Mouse (Mus musculus) bone marrow macrophage, adult 2 months (primary cell): ENCODE data around the gene Sema4d. TPM values are rescaled to one million over a fixed set of nuclear protein-coding genes. Genes with fewer than 3 reads are reported as not detected.

Experiments used
- H3K27ac ChIP-seq: 2 replicates; pipeline ENCODE4 v1.5.1; 2012; ENCODE audit warnings: low read depth, low read length; ENCODE audit not compliant: insufficient read depth
- H3K4me1 ChIP-seq: 2 replicates; pipeline ENCODE4 v1.6.1; 2012; ENCODE audit warnings: low read length; ENCODE audit not compliant: control insufficient read depth, insufficient read depth
- H3K4me3 ChIP-seq: 2 replicates; pipeline ENCODE4 v1.5.1; 2012; ENCODE audit warnings: mild to moderate bottlenecking, low read length, moderate library complexity; ENCODE audit not compliant: insufficient read depth
- CTCF ChIP-seq: IDR thresholded peaks from 2 replicates; pipeline ENCODE4 v1.5.1; 2012; ENCODE audit warnings: low read depth, mild to moderate bottlenecking, low read length, moderate library complexity
- POLR2A ChIP-seq: IDR thresholded peaks from 2 replicates; pipeline ENCODE4 v1.6.1; 2012; ENCODE audit warnings: mild to moderate bottlenecking, low read depth, low read length, borderline replicate concordance
- polyA plus RNA-seq: library from polyadenylated mRNA; stranded (reverse); fragments of >200 nt; gene quantifications from 2 replicates; pipeline ENCODE4 v1.2.4, GENCODE M21; 2012; ENCODE audit not compliant: missing spikeins, insufficient read depth, insufficient read length

Sema4d gene
- polyA plus RNA-seq, 1 experiment = 193 TPM

DNA sequence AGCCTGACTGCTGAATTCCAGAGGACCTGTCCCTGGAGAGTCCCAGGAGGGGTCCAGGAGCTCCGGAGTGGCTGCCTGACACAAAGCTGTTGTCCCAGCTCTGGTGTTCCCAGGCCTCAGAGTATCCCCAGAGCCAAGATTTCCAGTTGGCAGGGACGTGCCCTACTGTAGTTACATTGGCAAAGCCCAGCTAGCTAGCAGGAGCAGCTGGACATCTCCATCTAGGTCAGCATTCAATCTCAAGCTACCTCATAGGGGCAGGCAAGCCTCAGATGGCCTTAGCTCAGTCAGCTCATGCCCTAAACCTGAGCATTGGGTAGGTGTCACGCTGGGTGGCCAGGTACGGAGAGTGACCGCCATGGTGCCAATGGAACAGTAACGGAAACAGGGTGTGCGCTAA, 62.1 kb downstream of the Sema4d start:
- H3K27ac ChIP-seq = no peak overlapping the region
- peaks cover 45% of the 10 kb centered on the region for H3K4me1 ChIP-seq
- H3K4me3 ChIP-seq = no peak overlapping the region
- TF ChIP-seq CTCF (no peak), POLR2A (no peak)

DNA sequence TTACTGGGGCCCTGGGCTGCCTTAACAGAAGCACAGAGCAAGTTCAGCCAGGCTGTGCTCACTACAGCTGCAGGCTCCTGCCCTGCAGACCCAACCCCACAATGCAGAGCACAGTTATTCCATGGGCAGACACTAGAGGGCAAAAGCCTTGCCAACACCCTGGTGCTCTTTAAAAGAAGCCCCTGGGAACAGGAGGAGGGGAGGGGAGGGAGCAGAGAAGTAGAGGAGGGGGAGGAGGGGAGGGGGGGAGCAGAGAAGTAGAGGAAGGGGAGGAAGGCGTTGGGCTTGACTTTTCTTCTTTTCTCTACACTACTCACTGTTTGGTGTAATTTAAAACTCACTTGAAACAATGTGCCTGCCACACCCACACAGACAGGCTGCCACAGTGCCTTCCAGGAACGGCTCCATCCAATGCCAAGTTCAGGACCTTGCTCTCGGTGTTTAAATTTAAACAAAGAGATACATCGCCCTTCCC, 63.6 kb downstream of the Sema4d start:
- no peak overlapping the region for H3K4me3 ChIP-seq

DNA sequence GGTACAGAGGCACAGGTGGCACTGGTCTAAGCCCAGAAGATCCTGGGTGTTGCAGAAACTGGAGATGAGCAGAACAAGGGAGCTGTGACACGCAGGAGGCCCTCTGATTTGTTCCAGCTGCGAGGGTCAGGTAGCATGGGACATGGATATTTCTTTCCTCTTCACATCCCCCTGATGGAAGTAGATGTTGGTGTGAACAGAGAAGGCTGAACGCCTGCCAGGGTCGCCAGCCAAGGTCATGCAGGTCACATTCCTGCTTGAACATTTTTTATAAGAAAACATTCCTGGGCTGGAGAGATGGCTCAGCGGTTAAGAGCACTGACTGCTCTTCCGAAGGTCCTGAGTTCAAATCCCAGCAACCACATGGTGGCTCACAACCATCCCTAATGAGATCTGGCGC, 66.2 kb downstream of the Sema4d start:
- TF ChIP-seq CTCF = no peak
- Histone ChIP-seq H3K27ac (no peak overlapping the region), H3K4me3 (no peak overlapping the region), H3K4me1 (peaks cover 26% of the 10 kb centered on the region)

More for the DNA sequence above, 63.6 kb downstream of the Sema4d start:
- peaks cover 32% of the 10 kb centered on the region for H3K4me1 ChIP-seq
- TF ChIP-seq POLR2A = no peak
- no peak; the same call in 1 of the 2 replicates for TF ChIP-seq CTCF
- H3K27ac ChIP-seq = no peak overlapping the region

GRCm38 (mm10) chr13:51725926-51726574, 67.5 kb downstream of the Sema4d start:
- H3K4me3 ChIP-seq = no peak overlapping the region
- TF ChIP-seq CTCF (no peak), POLR2A (no peak)
- peaks cover 14% of the 10 kb centered on the region for H3K4me1 ChIP-seq
- H3K27ac ChIP-seq = no peak overlapping the region

DNA sequence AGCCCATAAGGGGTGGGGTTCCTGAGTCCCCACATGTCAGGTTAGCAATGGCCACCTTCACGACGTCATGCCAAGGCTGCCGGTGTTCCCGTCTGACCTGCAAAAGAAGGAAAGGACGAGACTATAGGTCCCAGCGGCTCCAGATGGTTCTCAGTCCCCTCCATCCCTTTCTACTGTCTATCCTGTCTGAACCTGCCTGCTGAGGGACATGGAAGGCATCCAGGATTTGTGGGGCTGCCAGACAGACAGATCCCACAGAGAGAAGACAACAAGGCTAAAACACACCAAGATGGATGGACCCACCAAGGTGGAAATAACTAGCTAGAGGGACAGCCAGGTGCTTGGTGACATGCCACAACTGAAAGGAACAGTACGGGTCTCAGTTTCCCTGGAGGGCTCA, 68.1 kb downstream of the Sema4d start:
- peaks cover 11% of the 10 kb centered on the region for H3K4me1 ChIP-seq
- TF ChIP-seq POLR2A = no peak
- no peak for TF ChIP-seq CTCF
- H3K4me3 ChIP-seq = no peak overlapping the region
- H3K27ac ChIP-seq = no peak overlapping the region

- TF ChIP-seq POLR2A (no peak), CTCF (no peak)
- peaks cover 5% of the 10 kb centered on the region; the same call in 1 of the 2 replicates for H3K4me1 ChIP-seq
- H3K27ac ChIP-seq = no peak overlapping the region
- H3K4me3 ChIP-seq = no peak overlapping the region
Observed at GRCm38 (mm10) chr13:51724566-51724965, 69.0 kb downstream of the Sema4d start.

DNA sequence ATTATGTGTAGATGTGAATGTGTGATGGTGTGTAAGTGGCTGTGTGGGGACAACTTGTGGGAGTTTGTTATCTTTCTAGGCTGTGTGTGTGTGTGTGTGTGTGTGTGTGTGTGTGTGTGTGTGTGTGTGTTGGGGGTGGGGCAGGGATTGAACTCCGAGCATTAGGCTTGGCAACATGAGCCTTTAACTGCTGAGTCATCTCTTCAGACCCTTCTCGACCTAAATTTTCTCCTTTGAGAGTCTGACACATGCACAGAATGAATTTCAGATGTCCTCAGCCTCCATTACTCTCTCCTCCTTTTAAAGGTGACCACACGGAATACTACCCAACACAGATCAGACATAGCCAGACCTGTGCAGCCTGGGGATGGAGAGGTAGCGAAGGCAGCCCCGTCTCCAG, 70.4 kb downstream of the Sema4d start:
- no peak for TF ChIP-seq CTCF
- TF ChIP-seq POLR2A = no peak
- no peaks in the 10 kb centered on the region for H3K4me1 ChIP-seq
- no peak overlapping the region for H3K27ac ChIP-seq
- H3K4me3 ChIP-seq = no peak overlapping the region

DNA sequence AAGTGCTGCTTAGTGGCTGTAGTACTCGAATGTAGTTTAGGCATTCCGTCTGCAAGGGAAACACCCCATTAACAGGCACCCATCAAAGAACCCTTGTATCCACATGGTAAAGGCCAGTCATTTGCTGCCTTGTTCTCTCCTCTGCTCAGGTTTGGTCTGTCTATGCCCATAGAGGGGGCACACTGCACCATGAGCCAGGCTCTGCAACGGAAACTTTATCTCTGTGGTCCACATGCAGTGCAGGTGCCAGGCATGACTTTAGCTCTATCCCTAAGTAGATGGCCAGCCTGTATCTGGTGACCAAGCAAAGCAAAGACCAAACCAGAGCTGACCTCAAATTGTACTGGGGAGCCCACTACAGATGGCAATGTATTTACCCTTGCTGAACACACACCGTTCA, 73.0 kb downstream of the Sema4d start:
- Histone ChIP-seq H3K27ac (no peak overlapping the region), H3K4me1 (no peaks in the 10 kb centered on the region), H3K4me3 (no peak overlapping the region)
- TF ChIP-seq POLR2A (no peak), CTCF (no peak)

GRCm38 (mm10) chr13:51719256-51719655, 74.3 kb downstream of the Sema4d start:
- Histone ChIP-seq H3K4me1 (no peaks in the 10 kb centered on the region), H3K4me3 (no peak overlapping the region), H3K27ac (no peak overlapping the region)
- TF ChIP-seq POLR2A = no peak
- no peak for TF ChIP-seq CTCF

DNA sequence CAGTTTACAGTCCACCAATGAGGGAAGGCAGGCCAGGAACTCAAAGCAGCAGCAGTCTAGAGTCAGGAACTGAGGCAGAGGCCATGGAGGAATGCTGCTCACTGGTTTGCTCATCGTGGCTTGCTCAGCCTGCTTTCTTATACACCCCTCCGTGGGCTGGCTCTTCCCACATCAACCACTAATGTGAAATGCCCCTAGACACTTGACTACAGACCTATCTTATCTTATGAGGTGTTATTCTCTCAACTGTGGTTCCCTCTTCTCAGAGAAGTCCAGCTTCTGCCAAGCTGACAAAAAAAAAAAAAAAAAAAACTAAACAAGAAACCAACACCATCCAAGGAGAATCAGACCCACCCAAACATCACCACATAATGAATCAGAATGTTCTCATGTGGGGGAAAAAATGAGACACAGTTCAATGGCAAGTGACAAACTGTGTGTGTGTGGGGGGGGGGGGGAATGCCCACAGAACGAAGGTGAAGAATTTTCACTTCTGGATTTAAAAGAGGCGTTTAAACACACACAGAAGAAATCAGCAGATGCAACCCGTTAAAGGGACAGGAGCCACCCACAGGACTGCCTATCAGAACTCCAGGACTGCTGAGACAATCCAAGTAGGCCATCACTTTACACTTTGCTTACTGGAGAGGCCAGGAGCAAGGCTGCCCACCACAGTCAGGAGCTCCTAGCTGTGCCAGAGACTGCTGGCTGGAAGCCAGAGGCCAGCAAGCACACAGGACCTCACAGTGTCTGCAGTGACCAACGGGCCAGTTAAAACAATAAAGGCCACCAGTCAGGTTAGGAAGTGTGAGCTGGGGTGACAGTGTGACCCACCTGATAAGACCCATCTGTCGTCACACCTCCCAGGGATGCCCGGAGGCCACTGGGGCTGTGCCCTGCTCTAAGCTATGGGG, 76.9 kb downstream of the Sema4d start:
- H3K4me1 ChIP-seq = peaks cover 3% of the 10 kb centered on the region
- H3K27ac ChIP-seq = no peak overlapping the region
- H3K4me3 ChIP-seq = no peak overlapping the region
- TF ChIP-seq POLR2A = no peak
- no peak for TF ChIP-seq CTCF
